Mouse (Mus musculus) c-Kit-negative CD71-positive TER-119-positive erythroid progenitor cells, embryonic 14.5 days (primary cell): ENCODE results near the gene Taok2.
A peak's percentile ranks its signal among the peaks of the same experiment; 100 is the strongest.
"Not testable (repeated sequence)": the region's sequence is repeated elsewhere in the genome, so short reads cannot be mapped to it uniquely, and the experiment has no call there.

Experiments used
- DNase-seq: peaks from one replicate; pipeline ENCODE4 v3.0.0-alpha.2; 2013; ENCODE audit warnings: low read depth, low spot score

The Taok2 gene

DNA sequence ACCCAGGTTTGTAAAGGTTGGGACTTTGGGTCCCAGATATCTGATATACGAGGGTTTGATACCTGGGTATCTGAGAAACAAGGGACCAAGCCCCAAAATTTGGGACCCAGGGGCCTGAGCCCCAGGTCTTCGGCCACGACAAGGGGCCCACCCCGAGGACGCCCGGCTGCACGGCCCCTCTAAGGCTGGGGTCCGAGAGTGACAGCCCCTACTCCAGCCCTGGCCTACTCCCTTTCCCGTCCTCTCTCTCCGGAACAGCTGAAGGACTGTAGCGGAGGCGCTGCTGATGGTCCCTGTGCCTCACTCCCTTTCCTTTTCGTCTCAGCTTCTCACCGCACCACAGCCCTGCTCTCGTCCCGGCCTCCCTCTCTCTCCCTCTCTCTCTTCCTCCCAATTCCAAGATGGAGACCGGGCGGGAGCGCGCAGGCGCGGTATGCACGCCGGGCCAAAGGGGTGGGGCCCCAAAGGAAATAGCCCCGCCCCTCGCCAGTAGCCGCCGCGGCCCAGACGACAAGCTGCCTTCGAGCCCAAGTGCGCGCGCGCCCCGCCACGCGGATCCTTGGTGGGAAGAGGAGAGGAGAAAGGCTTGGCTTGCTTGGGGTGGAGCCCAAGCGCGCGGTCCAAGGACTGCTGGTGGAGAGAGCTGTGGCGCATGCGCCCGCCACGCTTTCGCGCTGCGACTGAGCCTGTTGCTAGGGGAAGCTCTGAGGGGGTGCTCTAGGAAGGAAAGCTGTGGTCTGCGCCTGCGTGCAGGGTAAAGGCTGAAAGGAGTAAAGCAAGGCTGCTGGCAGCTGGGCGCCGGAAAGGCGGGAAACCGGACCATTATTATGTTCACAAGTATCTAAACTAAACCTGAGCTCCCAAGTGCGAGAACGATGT is at the start of gene Taok2:
TSS of gene Taok2 (minus strand) at position 418 of the 879 bp plus-strand sequence.
- peak; percentile 93 for DNase-seq

DNA sequence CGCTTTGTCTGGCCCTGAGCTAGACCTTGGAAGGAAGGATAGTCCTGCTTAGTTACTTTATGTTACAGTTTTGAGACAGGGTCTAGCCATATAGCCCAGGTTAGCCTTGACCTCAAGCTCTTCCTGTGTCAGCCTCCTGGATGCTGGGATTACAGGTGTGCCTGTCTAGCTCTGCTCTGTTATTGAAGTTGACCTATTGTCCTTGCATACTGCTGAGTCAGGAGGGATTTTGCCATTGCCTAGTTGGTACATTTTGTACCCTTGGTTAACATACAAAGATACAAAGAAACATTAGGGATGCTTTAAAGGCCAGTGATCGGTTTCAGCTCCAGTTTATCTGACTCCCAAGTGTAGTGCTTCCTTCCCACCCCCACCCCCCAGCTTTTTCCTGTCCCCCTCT is 48.1 kb upstream of the Taok2 start:
- no peak for DNase-seq

DNA sequence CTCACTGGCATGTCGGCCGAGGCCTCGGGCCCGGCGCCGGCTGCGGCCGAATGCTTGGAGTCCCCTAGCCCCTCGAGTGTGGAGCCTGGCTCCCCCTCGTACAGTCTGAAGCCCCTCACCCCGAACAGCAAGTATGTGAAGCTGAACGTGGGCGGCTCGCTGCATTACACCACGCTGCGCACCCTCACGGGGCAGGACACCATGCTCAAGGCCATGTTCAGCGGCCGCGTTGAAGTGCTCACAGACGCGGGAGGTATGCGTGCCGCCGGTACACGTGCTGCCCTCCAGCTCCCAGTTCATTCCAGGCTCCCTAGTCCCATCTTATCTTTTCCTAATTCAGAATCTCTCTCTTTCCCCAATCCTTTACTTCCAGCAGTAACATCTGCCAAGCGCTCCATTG is 44.5 kb upstream of the Taok2 start:
- DNase-seq, result no peak

DNA sequence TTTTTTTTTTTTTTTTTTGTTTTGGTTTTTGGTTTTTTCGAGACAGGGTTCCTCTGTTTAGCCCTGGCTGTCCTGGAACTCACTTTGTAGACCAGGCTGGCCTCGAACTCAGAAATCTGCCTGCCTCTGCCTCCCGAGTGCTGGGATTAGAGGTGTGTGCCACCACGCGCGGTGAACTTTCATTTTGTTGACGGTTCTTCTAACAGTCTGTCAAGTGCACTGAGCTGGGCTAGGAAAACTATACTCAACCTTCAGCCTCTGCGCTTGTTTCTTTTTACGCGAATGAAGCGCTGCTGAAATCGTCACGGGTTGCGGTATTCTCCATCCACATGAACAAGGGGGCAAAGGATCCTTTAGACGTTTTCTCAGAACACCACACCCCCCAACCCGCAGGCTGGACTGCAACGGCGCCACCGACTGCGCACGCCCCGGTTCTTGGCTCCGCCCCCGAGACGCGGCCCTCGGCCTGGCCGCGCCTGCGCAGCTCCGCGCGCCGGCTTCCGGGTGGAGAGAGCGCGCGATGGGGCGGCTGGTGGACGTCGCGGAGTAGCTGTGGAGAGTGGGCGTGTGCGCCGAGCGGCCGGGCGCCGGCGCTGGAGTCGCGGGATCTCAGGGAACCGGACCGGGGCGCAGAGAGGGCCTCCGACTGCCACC is 44.0 kb upstream of the Taok2 start, which contains the start of gene Kctd13:
TSS of gene Kctd13 (plus strand) at position 496 of the 654 bp plus-strand sequence.
- peak; percentile 85 for DNase-seq

GRCm38 (mm10) chr7:126926299-126926698 is 41.8 kb upstream of the Taok2 start:
- DNase-seq, result no peak

- no peak for DNase-seq
Measured at GRCm38 (mm10) chr7:126923999-126924398, 39.5 kb upstream of the Taok2 start.

- no peak for DNase-seq
Measured at GRCm38 (mm10) chr7:126922624-126923060, 38.1 kb upstream of the Taok2 start, which contains the start of gene Tmem219. Gene Tmem219 (minus strand): TSS chr7:126922917.

GRCm38 (mm10) chr7:126921563-126921962 is 37.1 kb upstream of the Taok2 start:
- DNase-seq, result no peak

- no peak for DNase-seq
Measured at GRCm38 (mm10) chr7:126919973-126920372, 35.5 kb upstream of the Taok2 start.

- DNase-seq, result not testable (repeated sequence)
Measured at GRCm38 (mm10) chr7:126918356-126918755, 33.9 kb upstream of the Taok2 start.

GRCm38 (mm10) chr7:126914844-126915243 is 30.3 kb upstream of the Taok2 start:
- DNase-seq, result no peak

- DNase-seq, result no peak
Measured at GRCm38 (mm10) chr7:126905590-126905989, 21.1 kb upstream of the Taok2 start.

- not testable (repeated sequence) for DNase-seq
Measured at GRCm38 (mm10) chr7:126899781-126900180, 15.3 kb upstream of the Taok2 start.

GRCm38 (mm10) chr7:126898102-126898990 is 13.8 kb upstream of the Taok2 start:
- peak; percentile 85 for DNase-seq

- DNase-seq, result peak; percentile 30
Measured at GRCm38 (mm10) chr7:126897390-126898101, 13.0 kb upstream of the Taok2 start.

GRCm38 (mm10) chr7:126896912-126897311 is 12.4 kb upstream of the Taok2 start:
- DNase-seq, result no peak

DNA sequence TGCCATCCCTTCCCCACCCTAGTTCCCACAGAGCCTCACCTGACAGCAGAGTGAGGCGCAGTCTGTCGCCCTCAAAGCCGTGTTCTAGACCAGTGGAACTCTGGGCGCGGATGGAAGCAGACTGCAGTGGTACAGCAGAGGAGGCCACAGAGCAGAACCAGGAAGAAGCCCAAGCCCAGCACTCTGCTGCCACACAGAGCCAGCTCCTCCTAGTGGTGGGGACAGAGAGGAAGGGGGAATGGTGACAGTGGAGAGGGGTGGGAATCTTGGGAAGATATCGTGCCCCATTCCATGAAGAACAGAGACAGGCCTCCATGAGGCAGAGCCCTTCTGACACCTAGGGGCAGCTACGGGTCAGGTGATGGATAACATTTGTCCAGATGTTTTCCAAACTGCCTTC is 4.3 kb upstream of the Taok2 start:
- DNase-seq, result no peak

DNA sequence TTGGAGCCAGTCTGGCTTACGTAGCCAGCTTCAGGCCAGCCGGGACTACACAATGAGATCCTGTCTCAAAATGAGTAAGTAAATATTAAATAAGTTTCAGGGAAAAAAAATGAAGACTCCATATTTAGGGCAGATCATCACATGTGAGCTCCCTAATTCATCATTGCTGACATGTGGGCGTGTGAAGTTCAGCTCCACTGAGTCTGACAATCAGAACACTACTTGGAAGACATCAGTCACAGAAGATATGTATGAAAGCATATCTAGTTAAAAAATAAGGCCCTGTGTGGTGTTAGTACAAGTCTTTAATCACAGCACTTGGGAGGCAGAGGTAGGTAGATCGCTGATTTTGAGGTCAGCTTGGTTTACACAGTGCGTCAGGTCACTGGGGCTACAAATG is 2.8 kb upstream of the Taok2 start:
- no peak for DNase-seq

- DNase-seq, result no peak
Measured at GRCm38 (mm10) chr7:126883731-126884181, 747 bp downstream of the Taok2 start.

DNA sequence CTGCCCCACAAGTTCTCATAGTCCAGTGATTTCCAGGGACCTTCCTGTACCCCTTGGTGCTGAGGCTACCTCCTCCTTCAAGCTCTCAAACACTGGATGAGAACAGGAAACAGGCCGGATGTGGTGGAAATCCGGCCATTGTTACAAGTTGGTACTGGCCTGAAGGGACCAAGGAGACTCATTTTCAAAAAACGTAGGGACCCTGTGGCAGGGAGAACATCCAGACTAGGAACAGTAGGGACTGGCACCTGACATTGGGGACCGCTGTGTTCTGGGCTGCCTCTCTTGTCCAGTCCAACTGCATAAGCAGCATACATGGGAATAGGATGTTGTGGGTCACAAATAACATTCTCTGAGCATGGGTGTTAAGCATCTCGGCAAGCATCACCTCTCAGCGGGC is 3.5 kb downstream of the Taok2 start:
- no peak for DNase-seq

- DNase-seq, result no peak
Measured at GRCm38 (mm10) chr7:126877239-126877638, 7.3 kb downstream of the Taok2 start.
